Mouse (Mus musculus) stomach, embryonic 16.5 days (tissue): ENCODE results near the gene Oit3. TPM values are rescaled to one million over a fixed set of nuclear protein-coding genes. Genes with fewer than 3 reads are reported as not detected.
"Not testable (repeated sequence)": the region's sequence is repeated elsewhere in the genome, so short reads cannot be mapped to it uniquely, and the experiment has no call there.

Experiments
- ATAC-seq: fragments of 200-750 bp; cut with Nextera tagmentation; 2 replicates; pipeline ENCODE4 v1.8.0; 2017; ENCODE audit warnings: moderate number of reproducible peaks, moderate TSS enrichment; ENCODE audit not compliant: insufficient read depth, low FRiP score
- H3K27ac ChIP-seq: fragments of 300-500 bp; sonication (generic); 2 replicates; pipeline ENCODE4 v1.5.1; 2014; ENCODE audit warnings: low read length
- H3K27me3 ChIP-seq: fragments of 300-500 bp; sonication (generic); 2 replicates; pipeline ENCODE4 v1.6.1; 2014; ENCODE audit warnings: low read length, control low read depth, mixed read lengths; ENCODE audit not compliant: control insufficient read depth, insufficient read depth
- H3K36me3 ChIP-seq: fragments of 300-500 bp; sonication (generic); 2 replicates; pipeline ENCODE4 v1.6.1; 2014; ENCODE audit warnings: low read length; ENCODE audit not compliant: control insufficient read depth, insufficient read depth
- H3K4me1 ChIP-seq: fragments of 300-500 bp; sonication (generic); 2 replicates; pipeline ENCODE4 v1.6.1; 2014; ENCODE audit warnings: low read length, control low read depth, mixed read lengths; ENCODE audit not compliant: control insufficient read depth, insufficient read depth
- H3K4me2 ChIP-seq: fragments of 300-500 bp; sonication (generic); 2 replicates; pipeline ENCODE4 v1.6.1; 2014; ENCODE audit warnings: low read depth, low read length, mixed read lengths
- H3K4me3 ChIP-seq: fragments of 300-500 bp; sonication (generic); replicated peaks from 2 replicates; pipeline ENCODE4 v1.5.1; 2014; ENCODE audit warnings: mild to moderate bottlenecking, low read length
- H3K9ac ChIP-seq: fragments of 300-500 bp; sonication (generic); 2 replicates; pipeline ENCODE4 v1.6.1; 2014; ENCODE audit warnings: low read length
- H3K9me3 ChIP-seq: fragments of 300-500 bp; sonication (generic); replicated peaks from 2 replicates; pipeline ENCODE4 v1.6.1; 2016; ENCODE audit warnings: low read length, control low read depth; ENCODE audit not compliant: control insufficient read depth
- WGBS: fragments of 180-500 bp; shearing (Covaris S2); extraction: QIAGEN DNeasy Blood & Tissue Kit; methylation state at CpG from one replicate; pipeline ENCODE4 v1.1.7; 2014; 5-methylcytosine and 5-hydroxymethylcytosine counted together
- polyA plus RNA-seq: library from polyadenylated mRNA; unstranded; fragments of >200 nt; fragmentation: Nextera tagmentation; extraction: Ambion mirVana; gene quantifications from 2 replicates; pipeline ENCODE4 v1.2.1, GENCODE M21; 2015

Gene Oit3
- polyA plus RNA-seq, 1 experiment from 2014 or later, result 3.2 TPM

DNA sequence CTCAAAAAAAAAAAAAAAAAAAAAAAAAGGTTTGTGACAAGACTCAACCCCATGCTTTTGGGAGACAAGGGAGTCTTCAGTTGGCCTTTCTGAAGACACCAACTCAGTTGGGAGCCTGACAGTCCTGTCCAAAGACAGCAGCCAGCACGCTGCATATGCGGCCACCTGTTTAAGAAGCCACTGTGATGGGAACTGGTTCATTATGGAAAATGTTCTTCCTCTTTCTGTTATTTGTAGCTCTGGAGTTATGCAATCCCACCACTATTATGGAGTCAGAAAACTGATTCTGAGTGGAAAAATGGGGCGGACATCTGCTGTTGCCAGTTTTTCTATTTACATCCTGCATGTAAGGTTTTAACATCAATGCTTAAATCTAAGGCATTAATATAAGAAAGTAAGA, 51.9 kb downstream of the Oit3 start:
- no peak overlapping the region for H3K4me2 ChIP-seq
- no peak overlapping the region for H3K4me3 ChIP-seq
- no peaks in the 10 kb centered on the region for H3K4me1 ChIP-seq
- H3K36me3 ChIP-seq, result no peaks in the 10 kb centered on the region; the same call in 1 of the 2 replicates
- no peak overlapping the region for H3K27ac ChIP-seq
- WGBS, result 96% methylated on average over 3 of the region's 3 CpGs
- peaks cover 14% of the 10 kb centered on the region for H3K9me3 ChIP-seq
- ATAC-seq, result no peak
- no peak overlapping the region for H3K9ac ChIP-seq
- no peaks in the 10 kb centered on the region for H3K27me3 ChIP-seq

- H3K4me3 ChIP-seq, result no peak overlapping the region
- no peak overlapping the region for H3K27ac ChIP-seq
- 88% methylated on average over 7 of the region's 8 CpGs for WGBS
- H3K36me3 ChIP-seq, result no peaks in the 10 kb centered on the region; the same call in 1 of the 2 replicates
- H3K9ac ChIP-seq, result no peak overlapping the region
- no peak overlapping the region for H3K4me2 ChIP-seq
- ATAC-seq, result no peak
- no peaks in the 10 kb centered on the region for H3K4me1 ChIP-seq
- H3K27me3 ChIP-seq, result no peaks in the 10 kb centered on the region
- H3K9me3 ChIP-seq, result peaks cover 14% of the 10 kb centered on the region
Measured at GRCm38 (mm10) chr10:59386951-59387350, 54.6 kb downstream of the Oit3 start.

- H3K27ac ChIP-seq, ATAC-seq, H3K4me3 ChIP-seq, H3K4me2 ChIP-seq, H3K9ac ChIP-seq, H3K9me3 ChIP-seq, H3K36me3 ChIP-seq, H3K4me1 ChIP-seq, H3K27me3 ChIP-seq: not testable (repeated sequence)
- WGBS, result 74% methylated on average over 5 of the region's 10 CpGs
Measured at GRCm38 (mm10) chr10:59381563-59381962, 60.0 kb downstream of the Oit3 start.

DNA sequence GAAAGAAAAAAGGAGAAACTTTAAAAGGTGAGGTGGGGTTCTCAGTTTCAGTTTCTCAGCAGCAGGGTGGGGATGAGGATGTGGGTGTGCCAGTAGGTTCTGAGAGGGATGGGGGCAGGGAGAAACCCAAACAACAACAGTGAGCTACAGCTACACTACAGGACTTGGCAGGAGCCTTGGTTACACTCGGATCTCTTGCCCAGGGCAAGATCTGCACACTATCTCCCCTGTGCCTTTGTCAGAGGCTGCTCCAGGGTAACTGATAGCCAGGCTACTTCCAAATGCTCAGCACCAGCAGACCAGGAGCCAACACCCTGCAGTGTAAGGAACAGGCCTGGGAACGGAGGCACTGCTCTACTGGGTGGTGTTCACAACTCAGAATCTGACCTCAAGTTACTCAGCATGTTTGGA, 61.2 kb downstream of the Oit3 start:
- 53% methylated on average over 2 of the region's 2 CpGs for WGBS
- Histone ChIP-seq H3K27me3 (no peaks in the 10 kb centered on the region), H3K9me3 (no peaks in the 10 kb centered on the region), H3K4me1 (no peaks in the 10 kb centered on the region), H3K4me3 (no peak overlapping the region), H3K27ac (no peak overlapping the region), H3K4me2 (no peak overlapping the region), H3K36me3 (no peaks in the 10 kb centered on the region), H3K9ac (no peak overlapping the region)
- no peak for ATAC-seq

- H3K4me1 ChIP-seq, result no peaks in the 10 kb centered on the region
- no peaks in the 10 kb centered on the region for H3K36me3 ChIP-seq
- WGBS, result 30% methylated on average over 3 of the region's 3 CpGs
- H3K4me3 ChIP-seq, result no peak overlapping the region
- no peaks in the 10 kb centered on the region for H3K9me3 ChIP-seq
- no peaks in the 10 kb centered on the region for H3K27me3 ChIP-seq
- no peak overlapping the region for H3K4me2 ChIP-seq
- H3K27ac ChIP-seq, result no peak overlapping the region
- no peak for ATAC-seq
- no peak overlapping the region for H3K9ac ChIP-seq
Measured at GRCm38 (mm10) chr10:59379927-59380326, 61.7 kb downstream of the Oit3 start.

DNA sequence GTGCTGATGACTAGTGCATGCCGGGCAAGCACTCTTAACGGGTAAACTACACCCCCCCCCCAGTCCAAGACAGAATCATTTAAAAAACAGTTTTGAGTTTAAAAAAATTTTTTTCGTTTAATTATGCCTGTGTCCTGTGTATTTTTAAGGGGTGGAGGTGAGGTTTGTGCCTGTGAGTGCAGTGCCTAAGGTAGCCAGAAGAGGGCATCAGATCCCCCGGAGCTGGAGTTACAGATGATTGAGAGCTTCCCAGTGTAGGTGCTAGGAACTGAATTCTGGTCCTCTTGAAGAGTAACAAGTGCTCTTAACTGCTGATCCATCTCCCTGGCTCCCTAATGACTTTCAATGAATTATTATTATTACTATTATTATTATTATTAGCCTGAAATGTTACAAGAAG, 62.9 kb downstream of the Oit3 start:
- Histone ChIP-seq H3K4me3 (no peak overlapping the region), H3K27ac (no peak overlapping the region), H3K9ac (no peak overlapping the region), H3K27me3 (no peaks in the 10 kb centered on the region), H3K4me2 (no peak overlapping the region), H3K4me1 (no peaks in the 10 kb centered on the region), H3K9me3 (no peaks in the 10 kb centered on the region), H3K36me3 (no peaks in the 10 kb centered on the region)
- no peak for ATAC-seq
- WGBS, result 89% methylated on average over 4 of the region's 4 CpGs

- Histone ChIP-seq H3K9ac (no peak overlapping the region), H3K27ac (no peak overlapping the region; the same call in 1 of the 2 replicates), H3K9me3 (no peaks in the 10 kb centered on the region), H3K4me3 (no peak overlapping the region), H3K4me2 (no peak overlapping the region), H3K27me3 (no peaks in the 10 kb centered on the region), H3K4me1 (no peaks in the 10 kb centered on the region), H3K36me3 (0 out of 2 replicates have a peak, but pooled peaks cover 3% of the 10 kb centered on the region)
- WGBS, result 68% methylated on average over 10 of the region's 10 CpGs
- no peak for ATAC-seq
Measured at GRCm38 (mm10) chr10:59377906-59378305, 63.7 kb downstream of the Oit3 start.

Other genes starting within 250 kb of the Oit3 start
- 37.9 and 41.7 TPM in 2 replicates for gene Sept10, start 219.9 kb downstream of the Oit3 start, polyA plus RNA-seq
- 20.6 and 21.3 TPM in 2 replicates for gene Sowahc, start 219.8 kb downstream of the Oit3 start, polyA plus RNA-seq
- 80.9 and 90.0 TPM in 2 replicates for gene P4ha1, start 118.5 kb downstream of the Oit3 start, polyA plus RNA-seq
- gene Gm10273, start 46.1 kb downstream of the Oit3 start, polyA plus RNA-seq, result 7.2 and 21.0 TPM in 2 replicates
- 12.7 and 13.1 TPM in 2 replicates for gene Pla2g12b, start 38.1 kb downstream of the Oit3 start, polyA plus RNA-seq
- not detected in 2 replicates for gene Gm10322, start 174.3 kb upstream of the Oit3 start, polyA plus RNA-seq
- gene Mcu, start 174.9 kb upstream of the Oit3 start, polyA plus RNA-seq, result 60.0 and 64.9 TPM in 2 replicates